Mouse (Mus musculus) brain, embryonic 18.5 days (tissue): Measurements from ENCODE around the gene Crocc.
A peak's percentile ranks its signal among the peaks of the same experiment; 100 is the strongest.

Source experiments
- DNase-seq: peaks from one replicate; pipeline ENCODE4 v3.0.0-alpha.2; 2012; ENCODE audit warnings: low read depth, low spot score

The Crocc gene

DNA sequence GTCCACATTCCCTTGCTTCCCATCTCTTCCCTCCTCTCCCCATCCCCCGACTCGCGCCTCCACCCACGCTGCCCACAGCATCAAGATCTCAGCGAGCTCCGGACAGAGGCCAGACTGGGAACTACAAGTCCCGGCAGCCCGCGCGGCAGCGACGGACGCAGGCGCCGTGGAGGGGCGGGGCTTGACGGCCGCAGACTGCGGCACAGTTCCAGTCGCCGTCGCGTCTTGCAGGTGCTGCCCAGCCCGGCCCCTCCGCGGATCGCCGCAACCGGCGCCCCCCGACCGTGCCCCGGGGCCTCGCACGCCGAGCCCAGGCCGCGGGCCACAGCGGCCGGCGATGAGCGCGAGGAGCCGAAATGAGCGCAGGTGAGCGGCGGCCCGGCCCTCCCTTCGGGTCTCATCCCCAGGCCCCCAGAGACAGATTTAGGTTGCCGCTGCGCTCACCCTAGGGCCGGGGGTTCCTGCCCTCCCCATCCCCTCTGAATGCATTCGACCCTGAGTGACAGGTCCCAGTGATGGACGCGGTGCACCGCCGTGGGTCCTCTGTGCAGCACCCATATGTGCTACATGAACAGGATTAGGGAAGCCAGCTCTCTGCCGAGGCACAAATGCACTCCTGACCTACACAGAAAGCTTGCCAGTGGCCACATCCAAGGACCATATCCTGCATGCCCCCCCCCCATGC is 73.5 kb downstream of the Crocc start, which contains the start of gene Atp13a2:
Atp13a2 (plus strand) TSS at position 163 of the 685 bp plus-strand sequence.
- DNase-seq: peak; percentile 82

DNA sequence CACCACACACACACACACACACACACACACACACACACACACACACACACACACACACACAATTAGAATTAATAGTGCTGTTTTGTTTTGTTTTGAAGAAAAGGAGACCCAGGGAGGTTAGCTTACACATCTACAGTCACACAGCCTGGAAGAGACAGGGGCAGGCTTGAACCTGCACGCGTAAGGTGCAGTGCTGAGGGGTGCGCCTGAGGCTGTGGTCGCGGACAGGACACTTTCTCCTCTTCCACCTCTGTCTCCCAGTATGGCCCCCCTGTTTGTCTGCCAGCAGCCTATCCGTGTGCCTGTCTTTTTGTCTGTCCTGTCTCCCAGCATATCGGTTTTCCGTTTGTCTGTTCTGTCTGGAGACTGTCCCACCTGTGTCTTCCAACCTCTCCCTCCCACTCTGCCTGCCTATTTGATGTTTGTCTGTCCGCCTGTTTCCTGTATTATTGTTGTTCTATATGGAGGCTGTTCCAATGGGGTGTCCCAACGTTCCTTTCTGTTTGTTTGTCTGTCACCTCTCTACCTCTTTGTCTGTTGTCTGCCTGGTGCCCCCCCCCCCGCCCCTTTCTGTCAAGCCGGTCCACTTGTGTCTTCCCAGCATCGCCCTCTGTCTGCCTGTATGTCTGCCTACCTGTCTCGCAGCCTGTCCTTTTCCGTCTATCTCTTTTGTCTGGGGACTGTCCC is 74.2 kb downstream of the Crocc start:
- DNase-seq: no peak

GRCm38 (mm10) chr4:140984544-140984943 is 75.8 kb downstream of the Crocc start:
- no peak for DNase-seq

DNA sequence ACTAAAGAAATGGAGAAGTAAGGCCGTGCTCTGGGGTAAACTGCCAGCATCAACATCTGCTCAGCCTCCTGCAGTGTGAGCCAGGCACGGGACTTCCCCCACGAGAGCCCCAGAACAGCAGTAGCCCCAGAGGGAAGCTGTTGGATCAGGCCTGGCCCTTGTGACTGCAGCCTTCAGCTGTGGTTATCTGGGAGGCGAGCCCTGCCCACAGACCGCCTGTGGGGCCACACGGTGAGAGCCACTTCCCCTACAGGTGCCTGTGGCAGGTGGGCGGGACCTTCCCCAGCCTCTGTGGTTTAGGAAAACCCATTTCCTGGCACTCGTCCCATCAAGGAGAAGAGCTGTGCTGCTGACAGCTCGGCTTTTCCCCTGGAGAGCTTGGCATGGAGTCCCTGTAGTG is 76.9 kb downstream of the Crocc start:
- DNase-seq: no peak

DNA sequence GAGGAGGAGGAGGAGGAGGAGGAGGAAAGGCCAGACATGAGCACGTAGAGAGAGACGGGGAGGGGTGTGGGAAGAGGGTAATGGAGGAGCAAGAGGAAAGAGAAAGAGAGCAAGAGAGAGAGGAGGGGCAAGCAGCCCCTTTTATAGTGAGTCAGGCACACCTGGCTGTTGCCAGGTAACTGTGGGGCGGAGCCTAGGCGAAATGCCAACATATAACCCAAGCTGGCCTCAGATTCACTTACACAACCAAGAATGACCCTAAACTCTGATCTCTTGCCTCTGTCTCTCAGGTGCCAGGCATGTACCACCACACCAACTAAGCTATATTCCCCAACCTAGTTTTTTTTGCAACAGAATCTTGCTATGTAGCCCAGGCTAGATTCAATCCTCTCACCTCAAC is 77.5 kb downstream of the Crocc start:
- DNase-seq: no peak

GRCm38 (mm10) chr4:140981605-140982004 is 78.7 kb downstream of the Crocc start:
- DNase-seq: no peak

DNA sequence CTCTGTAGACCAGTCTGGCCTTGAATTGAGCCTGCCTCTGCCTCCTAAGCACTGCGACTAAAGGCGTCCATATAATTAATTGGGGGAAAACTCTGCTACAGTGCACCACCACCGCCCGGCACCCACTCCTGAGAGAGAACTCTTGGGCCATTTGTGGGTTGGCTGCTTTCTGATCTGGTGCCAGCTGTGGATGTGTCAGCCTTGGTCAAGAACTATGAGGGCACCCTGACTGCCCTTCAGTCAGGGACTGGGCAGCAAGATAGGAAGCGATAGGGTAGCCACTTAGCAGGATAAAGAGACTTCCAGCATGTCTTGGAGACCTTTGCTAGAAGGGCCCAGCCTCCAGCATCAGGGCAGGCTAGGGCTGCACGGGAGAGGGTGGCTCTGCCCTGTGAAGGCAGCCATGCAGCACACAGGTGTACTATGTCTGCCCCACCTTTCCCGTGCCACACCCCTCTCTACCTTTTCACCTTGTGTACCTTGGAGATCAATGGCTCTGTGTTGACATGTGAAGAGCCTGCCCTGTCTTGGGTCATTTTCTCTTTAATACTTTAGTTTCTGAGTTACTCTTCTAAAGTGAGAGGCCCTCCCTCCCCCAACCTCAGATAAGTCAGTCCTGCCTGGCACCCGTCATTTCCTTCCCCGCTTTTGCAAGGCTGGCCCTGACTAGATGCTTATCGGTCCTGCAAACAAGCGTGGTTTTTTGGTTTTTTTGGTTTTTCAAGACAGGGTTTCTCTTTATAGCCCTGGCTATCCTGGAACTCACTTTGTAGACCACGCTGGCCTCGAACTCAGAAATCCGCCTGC is 82.3 kb downstream of the Crocc start:
- no peak for DNase-seq

DNA sequence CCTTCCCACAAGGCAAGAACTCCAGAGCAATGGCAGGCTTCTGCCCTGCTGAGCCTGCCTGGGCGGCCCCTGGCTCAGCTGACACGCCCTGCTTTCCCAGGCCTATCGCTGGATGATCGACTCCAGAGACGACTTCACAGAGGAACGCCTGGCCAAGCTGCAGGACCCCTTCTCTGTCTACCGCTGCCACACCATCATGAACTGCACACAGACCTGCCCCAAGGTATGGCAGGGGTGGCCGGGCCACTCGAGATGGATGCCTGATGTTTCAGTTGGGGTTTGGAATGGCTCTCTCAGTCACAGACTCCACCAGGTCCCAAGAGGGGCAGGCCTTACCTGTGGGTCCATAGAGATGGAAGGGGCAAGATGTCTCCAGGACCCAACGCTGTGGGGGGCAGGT is 83.1 kb downstream of the Crocc start:
- no peak for DNase-seq

DNA sequence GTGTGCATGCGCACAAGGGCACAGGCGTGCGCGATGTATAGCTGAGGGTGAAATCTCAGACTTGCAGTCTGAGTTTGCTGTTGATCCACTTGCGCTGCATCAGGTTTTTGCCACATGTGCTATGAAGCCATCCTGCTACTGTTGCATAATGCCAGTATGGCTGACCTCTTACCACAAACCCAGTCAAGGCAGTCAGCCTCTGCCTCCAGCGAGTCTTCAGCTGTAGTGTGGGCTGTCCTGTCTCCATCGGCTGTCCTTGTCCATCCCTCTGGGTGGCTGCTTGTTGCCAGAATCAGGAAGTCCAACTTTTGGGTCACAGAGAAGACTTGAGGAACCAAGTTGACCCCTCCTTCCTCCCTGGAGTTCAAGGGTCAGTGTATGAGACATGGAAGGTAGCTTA is 85.0 kb downstream of the Crocc start:
- DNase-seq: no peak

- DNase-seq: no peak
These were observed 85.9 kb downstream of the Crocc start for GRCm38 (mm10) chr4:140974408-140974807.

DNA sequence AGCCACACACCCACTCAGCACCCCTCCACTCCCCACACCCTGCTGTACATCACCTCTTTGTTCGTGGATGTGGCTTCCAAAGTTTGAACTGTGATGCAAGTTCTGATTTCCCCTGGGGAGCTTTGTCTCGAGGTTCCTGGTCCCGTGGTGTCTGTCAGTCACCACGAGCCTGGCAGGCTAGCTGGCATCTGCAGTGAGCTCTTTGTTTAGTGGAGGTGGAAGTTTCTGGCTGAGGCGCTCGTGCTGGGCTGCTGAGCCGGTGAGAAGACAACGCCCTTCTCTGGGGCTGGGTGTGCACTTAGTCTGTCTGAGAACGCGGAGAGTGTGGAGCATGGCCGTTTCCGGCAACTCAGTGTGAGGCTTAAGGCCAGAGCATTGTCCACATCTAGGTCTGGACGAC is 88.7 kb downstream of the Crocc start:
- DNase-seq: no peak

- no peak for DNase-seq
These were observed 92.8 kb downstream of the Crocc start for GRCm38 (mm10) chr4:140967386-140968159.
